Mouse (Mus musculus): ENCODE data around the gene Foxp1.

Foxp1 gene

GRCm38 (mm10) chr6:99275381-99276296, 246.9 kb downstream of the Foxp1 start:
- no peak for DNase-seq

- DNase-seq = no peak
These were observed 247.9 kb downstream of the Foxp1 start for GRCm38 (mm10) chr6:99274667-99275066.

- no peak for DNase-seq
These were observed 248.3 kb downstream of the Foxp1 start for GRCm38 (mm10) chr6:99274222-99274621.

- no peak for DNase-seq
These were observed 249.3 kb downstream of the Foxp1 start for GRCm38 (mm10) chr6:99273177-99273576.

- DNase-seq = no peak
These were observed 250.3 kb downstream of the Foxp1 start for GRCm38 (mm10) chr6:99272174-99272573.

GRCm38 (mm10) chr6:99271741-99272140, 250.8 kb downstream of the Foxp1 start:
- no peak for DNase-seq

GRCm38 (mm10) chr6:99269921-99270320, 252.6 kb downstream of the Foxp1 start:
- no peak for DNase-seq

- DNase-seq = no peak
These were observed 254.1 kb downstream of the Foxp1 start for GRCm38 (mm10) chr6:99268171-99269061.

GRCm38 (mm10) chr6:99265945-99266656, 256.4 kb downstream of the Foxp1 start:
- DNase-seq = peak; percentile 17

- no peak for DNase-seq
These were observed 257.3 kb downstream of the Foxp1 start for GRCm38 (mm10) chr6:99265173-99265572.

- no peak for DNase-seq
These were observed 258.1 kb downstream of the Foxp1 start for GRCm38 (mm10) chr6:99264192-99265093.

GRCm38 (mm10) chr6:99263886-99264185, 258.7 kb downstream of the Foxp1 start:
- no peak for DNase-seq

- peak; percentile 25 for DNase-seq
These were observed 259.2 kb downstream of the Foxp1 start for GRCm38 (mm10) chr6:99263061-99263885.

- DNase-seq = no peak
These were observed 260.8 kb downstream of the Foxp1 start for GRCm38 (mm10) chr6:99261737-99262130.

- no peak for DNase-seq
These were observed 261.4 kb downstream of the Foxp1 start for GRCm38 (mm10) chr6:99260941-99261736.

GRCm38 (mm10) chr6:99258346-99258745, 264.2 kb downstream of the Foxp1 start:
- no peak for DNase-seq

- DNase-seq = no peak
These were observed 264.8 kb downstream of the Foxp1 start for GRCm38 (mm10) chr6:99257676-99258075.

- no peak for DNase-seq
These were observed 269.2 kb downstream of the Foxp1 start for GRCm38 (mm10) chr6:99253331-99253730.

- no peak for DNase-seq
These were observed 269.7 kb downstream of the Foxp1 start for GRCm38 (mm10) chr6:99252816-99253215.

GRCm38 (mm10) chr6:99251924-99252323, 270.6 kb downstream of the Foxp1 start:
- no peak for DNase-seq

All from liver (tissue).